Mouse (Mus musculus) cerebellum, adult 2 months (tissue): ENCODE results near the gene Vps52.

Experiments
- CTCF ChIP-seq: fragments of 200-500 bp; IDR thresholded peaks from 2 replicates; pipeline ENCODE4 v1.5.1; 2011; ENCODE audit warnings: low read depth, mild to moderate bottlenecking, control low read depth, low read length, moderate library complexity, borderline replicate concordance; ENCODE audit not compliant: insufficient read depth
- POLR2A ChIP-seq: fragments of 200-500 bp; IDR thresholded peaks from 2 replicates; pipeline ENCODE4 v1.6.1; 2011; ENCODE audit warnings: low read length, control low read depth, borderline replicate concordance; ENCODE audit not compliant: insufficient read depth

GRCm38 (mm10) chr17:33941381-33941780, 14.2 kb upstream of the Vps52 start:
- TF ChIP-seq CTCF, result no peak
- no peak for TF ChIP-seq POLR2A
